Mouse (Mus musculus): ENCODE results near the gene Cdk2.

The Cdk2 gene

GRCm38 (mm10) chr10:128656731-128657130 lies 48.1 kb downstream of the Cdk2 start:
- DNase-seq (ENCODE audit: low spot score), result no peak

GRCm38 (mm10) chr10:128655254-128655653 lies 49.6 kb downstream of the Cdk2 start:
- no peak for DNase-seq (ENCODE audit: low spot score)

- DNase-seq (ENCODE audit: low spot score), result no peak
Observed at GRCm38 (mm10) chr10:128653866-128654265, 51.0 kb downstream of the Cdk2 start.
